Mouse (Mus musculus) neural tube, embryonic 15.5 days (tissue): Measurements from ENCODE around the gene Dhdds. TPM values are rescaled to one million over a fixed set of nuclear protein-coding genes. Genes with fewer than 3 reads are reported as not detected.
"Not testable (repeated sequence)": the region's sequence is repeated elsewhere in the genome, so short reads cannot be mapped to it uniquely, and the experiment has no call there.

Source experiments
- ATAC-seq: fragments of 200-750 bp; cut with Nextera tagmentation; 2 replicates; pipeline ENCODE4 v1.8.0; 2017; ENCODE audit warnings: mild to moderate bottlenecking, moderate TSS enrichment, moderate library complexity; ENCODE audit not compliant: low FRiP score
- H3K27ac ChIP-seq: fragments of 300-500 bp; sonication (generic); replicated peaks from 2 replicates; pipeline ENCODE4 v1.5.1; 2015; ENCODE audit warnings: mild to moderate bottlenecking, inconsistent platforms
- H3K27me3 ChIP-seq: fragments of 300-500 bp; sonication (generic); replicated peaks from 2 replicates; pipeline ENCODE4 v1.6.1; 2015; ENCODE audit warnings: inconsistent platforms
- H3K36me3 ChIP-seq: fragments of 300-500 bp; sonication (generic); 2 replicates; pipeline ENCODE4 v1.6.1; 2015; ENCODE audit warnings: inconsistent platforms
- H3K4me1 ChIP-seq: fragments of 300-500 bp; sonication (generic); 2 replicates; pipeline ENCODE4 v1.6.1; 2015; ENCODE audit warnings: inconsistent platforms
- H3K4me2 ChIP-seq: fragments of 300-500 bp; sonication (generic); 2 replicates; pipeline ENCODE4 v1.6.1; 2015; ENCODE audit warnings: inconsistent platforms, mild to moderate bottlenecking, moderate library complexity
- H3K4me3 ChIP-seq: fragments of 300-500 bp; sonication (generic); replicated peaks from 2 replicates; pipeline ENCODE4 v1.5.1; 2015; ENCODE audit warnings: mild to moderate bottlenecking, inconsistent platforms
- H3K9ac ChIP-seq: fragments of 300-500 bp; sonication (generic); replicated peaks from 2 replicates; pipeline ENCODE4 v1.6.1; 2015; ENCODE audit warnings: mild to moderate bottlenecking, inconsistent platforms
- H3K9me3 ChIP-seq: fragments of 300-500 bp; sonication (generic); replicated peaks from 2 replicates; pipeline ENCODE4 v1.6.1; 2016; ENCODE audit warnings: inconsistent platforms
- WGBS: fragments of 180-500 bp; shearing (Covaris S2); methylation state at CpG from one replicate; pipeline ENCODE4 v1.1.7; 2015; ENCODE audit warnings: mixed read lengths; 5-methylcytosine and 5-hydroxymethylcytosine counted together
- polyA plus RNA-seq: library from polyadenylated mRNA; unstranded; fragments of >200 nt; fragmentation: Nextera tagmentation; extraction: Ambion mirVana; gene quantifications from 2 replicates; pipeline ENCODE4 v1.2.1, GENCODE M21; 2015

Gene Dhdds
- polyA plus RNA-seq, 1 experiment from 2014 or later: 47.4 TPM

- H3K4me2 ChIP-seq: no peak overlapping the region
- WGBS: 59% methylated on average over 4 of the region's 4 CpGs
These were observed 1.5 kb upstream of the Dhdds start for GRCm38 (mm10) chr4:134002246-134002645.

DNA sequence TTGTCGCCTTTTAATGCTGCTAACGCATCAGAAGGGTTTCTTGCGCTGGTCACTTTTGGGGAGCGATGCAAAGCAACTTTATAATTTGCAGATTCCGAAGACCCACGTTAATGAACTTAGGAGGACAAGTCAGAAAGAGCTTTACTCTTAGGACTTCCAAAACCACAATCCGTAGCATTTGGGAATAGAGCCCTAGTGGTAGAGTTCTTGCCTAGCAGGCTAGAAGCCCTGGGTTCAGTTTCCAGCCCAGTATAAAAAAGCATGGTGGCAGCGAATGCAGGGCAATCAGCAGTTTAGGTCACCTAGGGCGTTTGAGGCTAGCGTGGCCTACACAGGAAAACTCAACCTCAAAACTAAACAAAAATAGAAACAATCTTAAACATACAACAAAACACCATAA lies 992 bp upstream of the Dhdds start:
- Histone ChIP-seq H3K9ac (no peak overlapping the region), H3K27ac (no peak overlapping the region), H3K4me3 (no peak overlapping the region), H3K4me2 (peak overlapping the region; percentile 93; the same call in 1 of the 2 replicates), H3K9me3 (no peaks in the 10 kb centered on the region), H3K4me1 (peaks cover 15% of the 10 kb centered on the region), H3K36me3 (0 out of 2 replicates have a peak, but pooled peaks cover 2% of the 10 kb centered on the region), H3K27me3 (no peaks in the 10 kb centered on the region)
- ATAC-seq: no peak
- WGBS: 39% methylated on average over 10 of the region's 10 CpGs

More at GRCm38 (mm10) chr4:134002246-134002645, 1.5 kb upstream of the Dhdds start:
- H3K27me3 ChIP-seq: no peaks in the 10 kb centered on the region
- H3K9me3 ChIP-seq: no peaks in the 10 kb centered on the region
- peaks cover 15% of the 10 kb centered on the region for H3K4me1 ChIP-seq
- ATAC-seq: no peak
- no peak overlapping the region for H3K27ac ChIP-seq
- H3K4me3 ChIP-seq: no peak overlapping the region
- no peaks in the 10 kb centered on the region for H3K36me3 ChIP-seq
- no peak overlapping the region for H3K9ac ChIP-seq

DNA sequence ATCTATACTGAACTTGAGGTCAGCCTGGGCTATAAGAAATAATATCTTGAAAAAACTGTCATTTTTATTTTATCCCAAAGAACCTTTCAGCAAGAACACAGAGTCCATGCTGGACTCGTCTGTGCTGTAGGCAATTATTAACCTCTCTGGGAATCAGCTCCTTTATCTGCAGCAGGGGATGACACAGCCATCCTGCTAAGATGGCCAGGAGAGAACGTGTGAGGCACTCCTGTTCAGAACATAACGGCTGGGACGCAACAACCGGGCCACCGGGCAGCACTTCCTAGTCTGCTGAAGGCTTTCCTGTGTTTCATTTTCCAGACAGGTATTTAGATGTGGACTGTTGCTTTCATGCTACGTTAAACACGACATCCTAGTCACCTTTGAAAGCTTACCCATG lies 6.0 kb downstream of the Dhdds start:
- peaks cover 3% of the 10 kb centered on the region for H3K4me1 ChIP-seq
- no peaks in the 10 kb centered on the region for H3K27me3 ChIP-seq
- H3K4me2 ChIP-seq: no peak overlapping the region
- no peak for ATAC-seq
- WGBS: 90% methylated on average over 8 of the region's 8 CpGs
- H3K27ac ChIP-seq: no peak overlapping the region
- peaks cover 63% of the 10 kb centered on the region for H3K36me3 ChIP-seq
- H3K9ac ChIP-seq: no peak overlapping the region
- H3K4me3 ChIP-seq: no peak overlapping the region
- no peaks in the 10 kb centered on the region for H3K9me3 ChIP-seq

DNA sequence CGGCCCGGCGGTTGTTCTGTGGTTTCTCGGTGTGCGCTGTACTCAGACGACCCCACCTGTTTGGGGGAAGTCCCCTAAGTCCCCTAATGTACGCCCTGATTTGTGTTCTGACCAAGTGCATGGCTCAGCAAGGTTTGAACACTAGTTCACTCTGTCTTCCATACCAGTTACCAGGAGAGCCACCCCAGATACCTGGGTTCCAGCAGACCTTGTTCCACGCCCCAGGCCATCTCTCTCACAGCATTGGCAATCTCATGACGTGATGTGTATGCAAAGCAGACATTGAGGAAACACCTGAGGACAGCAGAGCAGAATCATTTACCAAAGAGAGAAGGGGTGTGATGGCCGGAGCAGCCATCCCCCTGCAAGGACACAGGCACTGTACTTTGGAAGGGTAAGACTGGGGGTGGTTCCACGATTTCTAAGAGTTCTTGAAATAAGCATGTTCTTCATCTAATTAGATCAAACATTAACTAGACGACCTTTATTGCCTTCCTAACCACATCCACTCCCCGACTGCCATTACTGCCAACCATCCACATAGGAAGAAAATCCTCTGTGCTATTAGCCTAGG lies 9.5 kb downstream of the Dhdds start:
- ATAC-seq: no peak
- Histone ChIP-seq H3K9me3 (no peaks in the 10 kb centered on the region), H3K27ac (no peak overlapping the region), H3K4me2 (no peak overlapping the region), H3K4me3 (no peak overlapping the region), H3K36me3 (peaks cover 82% of the 10 kb centered on the region), H3K9ac (no peak overlapping the region), H3K27me3 (no peaks in the 10 kb centered on the region), H3K4me1 (no peaks in the 10 kb centered on the region)
- WGBS: 90% methylated on average over 13 of the region's 13 CpGs

DNA sequence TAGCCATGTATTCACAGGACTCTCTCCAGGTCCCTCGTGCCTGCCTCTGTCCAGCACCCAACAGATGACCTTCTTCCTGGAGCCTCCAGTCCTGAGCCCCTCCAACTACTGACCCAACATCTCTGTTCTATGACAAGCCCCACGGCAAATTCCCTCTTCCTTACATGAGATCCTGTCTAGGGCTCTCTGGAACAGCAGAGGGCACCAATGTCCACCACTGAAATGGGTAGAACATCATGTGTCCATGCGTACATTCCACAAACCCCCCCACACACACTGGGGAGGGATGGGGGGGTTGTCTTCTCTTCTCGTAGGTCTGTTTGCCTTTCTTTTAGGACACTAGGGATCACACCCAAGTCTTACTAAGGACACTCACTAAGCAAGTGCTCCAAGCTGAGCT lies 10.7 kb downstream of the Dhdds start:
- Histone ChIP-seq H3K4me3 (no peak overlapping the region), H3K27me3 (no peaks in the 10 kb centered on the region), H3K9ac (no peak overlapping the region), H3K9me3 (no peaks in the 10 kb centered on the region), H3K4me2 (no peak overlapping the region), H3K4me1 (no peaks in the 10 kb centered on the region), H3K27ac (no peak overlapping the region), H3K36me3 (peaks cover 77% of the 10 kb centered on the region)
- no peak for ATAC-seq
- 73% methylated on average over 4 of the region's 4 CpGs for WGBS

GRCm38 (mm10) chr4:133988289-133988688 lies 12.4 kb downstream of the Dhdds start:
- not testable (repeated sequence) for H3K9ac ChIP-seq, ATAC-seq, H3K4me2 ChIP-seq, H3K4me1 ChIP-seq, H3K27ac ChIP-seq, H3K27me3 ChIP-seq, H3K9me3 ChIP-seq, H3K4me3 ChIP-seq
- 92% methylated on average over 7 of the region's 8 CpGs for WGBS
- peaks cover 60% of the 10 kb centered on the region for H3K36me3 ChIP-seq

GRCm38 (mm10) chr4:133982936-133983335 lies 17.8 kb downstream of the Dhdds start:
- no peak overlapping the region for H3K27ac ChIP-seq
- H3K36me3 ChIP-seq: peaks cover 61% of the 10 kb centered on the region
- no peak for ATAC-seq

DNA sequence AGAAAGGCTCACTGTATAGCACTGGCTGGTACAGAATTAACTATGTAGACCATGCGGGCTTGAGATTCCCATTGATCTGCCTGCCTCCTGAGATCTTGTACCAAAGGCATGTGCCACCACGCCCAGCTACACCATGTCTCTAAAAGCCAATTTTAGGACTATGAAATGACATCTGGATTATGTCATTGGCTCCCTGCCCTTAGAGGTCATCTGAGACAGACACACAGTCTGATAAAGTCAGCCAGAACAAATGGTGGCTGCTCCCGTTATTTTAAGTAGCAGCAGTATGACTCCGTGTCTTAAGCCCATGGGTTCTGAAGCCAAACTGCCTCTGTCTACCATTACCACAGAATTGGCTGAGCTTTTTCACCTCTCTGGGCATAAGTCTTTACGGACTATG lies 20.2 kb downstream of the Dhdds start:
- no peak overlapping the region for H3K4me2 ChIP-seq
- no peaks in the 10 kb centered on the region for H3K4me1 ChIP-seq
- WGBS: 89% methylated on average over 5 of the region's 5 CpGs
- no peak overlapping the region for H3K27ac ChIP-seq
- H3K27me3 ChIP-seq: no peaks in the 10 kb centered on the region
- no peak overlapping the region for H3K9ac ChIP-seq
- no peak overlapping the region for H3K4me3 ChIP-seq
- H3K36me3 ChIP-seq: peaks cover 61% of the 10 kb centered on the region
- no peaks in the 10 kb centered on the region for H3K9me3 ChIP-seq
- ATAC-seq: no peak

More at GRCm38 (mm10) chr4:133982936-133983335, 17.8 kb downstream of the Dhdds start:
- Histone ChIP-seq H3K27me3 (no peaks in the 10 kb centered on the region), H3K4me3 (no peak overlapping the region), H3K4me1 (no peaks in the 10 kb centered on the region), H3K4me2 (no peak overlapping the region), H3K9me3 (no peaks in the 10 kb centered on the region), H3K9ac (no peak overlapping the region)
- WGBS: 77% methylated on average over 13 of the region's 13 CpGs

DNA sequence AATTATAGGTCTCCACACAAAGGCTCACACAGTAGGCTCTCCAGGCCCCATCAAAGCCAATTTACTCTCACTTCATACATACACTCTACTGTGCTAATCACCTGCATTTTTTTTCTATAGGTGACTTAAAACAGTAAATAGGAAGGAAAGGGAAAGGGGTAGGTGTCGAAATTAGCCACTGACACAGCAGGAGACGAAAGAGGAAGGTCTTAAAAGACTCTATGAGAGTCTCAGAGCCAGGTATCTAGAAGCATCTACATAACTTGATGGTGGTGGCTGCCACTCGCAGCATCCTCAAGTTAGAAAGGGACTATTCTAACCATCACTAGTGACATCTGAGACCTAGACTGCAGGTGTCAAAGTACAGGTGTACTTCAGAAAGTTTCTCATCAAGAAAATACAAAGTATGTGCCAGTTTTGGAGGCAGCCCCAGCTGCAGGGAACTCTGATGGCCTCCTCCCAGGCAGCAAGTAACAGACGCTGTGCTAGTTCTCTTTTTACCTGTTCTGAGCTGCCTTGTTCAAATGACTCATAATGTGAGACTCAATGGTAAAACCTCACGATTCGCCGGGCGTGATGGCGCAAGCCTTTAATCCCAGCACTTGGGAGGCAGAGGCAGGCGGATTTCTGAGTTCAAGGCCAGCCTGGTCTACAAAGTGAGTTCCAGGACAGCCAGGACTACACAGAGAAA lies 22.6 kb downstream of the Dhdds start:
- H3K4me1 ChIP-seq: no peaks in the 10 kb centered on the region
- no peak for ATAC-seq
- peaks cover 60% of the 10 kb centered on the region for H3K36me3 ChIP-seq
- H3K4me3 ChIP-seq: no peak overlapping the region
- 96% methylated on average over 10 of the region's 10 CpGs for WGBS
- H3K27ac ChIP-seq: no peak overlapping the region
- H3K4me2 ChIP-seq: no peak overlapping the region
- no peaks in the 10 kb centered on the region for H3K27me3 ChIP-seq
- no peaks in the 10 kb centered on the region for H3K9me3 ChIP-seq
- H3K9ac ChIP-seq: no peak overlapping the region

DNA sequence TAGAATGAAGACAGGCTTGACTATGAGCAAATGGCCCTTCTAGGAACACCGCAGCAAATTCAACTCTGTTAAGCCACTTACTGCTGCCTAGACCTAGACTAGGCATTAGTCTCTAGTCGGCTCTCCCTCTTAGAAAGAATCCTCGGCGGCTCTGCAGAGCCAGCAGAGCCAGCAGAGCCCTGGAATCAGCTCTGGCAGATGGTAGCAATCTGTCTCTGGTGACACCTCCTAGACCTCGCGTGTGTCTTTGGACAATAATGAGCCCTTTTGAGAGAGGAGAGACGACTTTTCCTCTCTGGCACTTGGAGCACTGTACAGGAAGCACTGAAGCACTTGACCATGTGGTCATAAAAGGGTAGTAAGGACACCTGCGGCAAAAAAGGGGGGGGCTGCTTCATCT lies 29.0 kb downstream of the Dhdds start:
- no peak for ATAC-seq
- Histone ChIP-seq H3K4me3 (no peak overlapping the region), H3K4me1 (peaks cover 29% of the 10 kb centered on the region), H3K27me3 (no peaks in the 10 kb centered on the region), H3K4me2 (no peak overlapping the region), H3K9me3 (no peaks in the 10 kb centered on the region), H3K36me3 (peaks cover 13% of the 10 kb centered on the region), H3K9ac (no peak overlapping the region), H3K27ac (no peak overlapping the region)
- WGBS: 54% methylated on average over 8 of the region's 8 CpGs

GRCm38 (mm10) chr4:133970876-133971275 lies 29.8 kb downstream of the Dhdds start:
- Histone ChIP-seq H3K4me3 (no peak overlapping the region), H3K9ac (no peak overlapping the region), H3K27ac (peak overlapping the region; percentile 99), H3K9me3 (no peaks in the 10 kb centered on the region), H3K36me3 (peaks cover 10% of the 10 kb centered on the region), H3K4me2 (no peak overlapping the region), H3K27me3 (no peaks in the 10 kb centered on the region), H3K4me1 (peaks cover 37% of the 10 kb centered on the region)
- no peak for ATAC-seq
- 60% methylated on average over 13 of the region's 13 CpGs for WGBS

DNA sequence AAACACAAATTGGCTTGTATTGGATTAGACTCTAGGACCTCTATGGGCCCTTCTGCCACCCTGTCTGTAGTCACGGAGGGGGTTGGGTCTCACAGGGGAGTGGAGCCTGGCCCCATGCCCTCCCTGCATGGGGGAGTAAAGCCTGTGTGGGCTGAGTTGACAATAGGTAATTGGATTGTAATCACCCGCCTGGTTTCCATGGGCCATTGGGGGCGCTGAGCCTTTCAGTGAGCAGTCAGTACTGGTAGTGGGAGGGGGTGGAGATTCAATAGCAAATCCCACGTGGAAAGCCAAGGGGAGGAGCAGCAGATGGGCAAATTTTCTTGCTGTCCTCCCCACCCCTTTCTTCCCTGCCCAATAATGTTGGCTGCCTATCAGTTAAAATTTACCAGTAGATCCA lies 30.5 kb downstream of the Dhdds start:
- Histone ChIP-seq H3K4me2 (no peak overlapping the region), H3K27ac (peak overlapping the region; percentile 99), H3K9me3 (no peaks in the 10 kb centered on the region), H3K36me3 (peaks cover 14% of the 10 kb centered on the region), H3K9ac (no peak overlapping the region), H3K27me3 (no peaks in the 10 kb centered on the region), H3K4me3 (no peak overlapping the region), H3K4me1 (peaks cover 42% of the 10 kb centered on the region)
- whole genome bisulfite sequencing: 13% methylated on average over 4 of the region's 4 CpGs
- ATAC-seq: no peak
